Mouse (Mus musculus): ENCODE measurements at regions not wholly inside any gene's neighbourhood (a gene's known extent, or its start where the extent isn't known, plus 50 kb on each side); places are given as distances from the start of the nearest gene placed in this dataset.

DNA sequence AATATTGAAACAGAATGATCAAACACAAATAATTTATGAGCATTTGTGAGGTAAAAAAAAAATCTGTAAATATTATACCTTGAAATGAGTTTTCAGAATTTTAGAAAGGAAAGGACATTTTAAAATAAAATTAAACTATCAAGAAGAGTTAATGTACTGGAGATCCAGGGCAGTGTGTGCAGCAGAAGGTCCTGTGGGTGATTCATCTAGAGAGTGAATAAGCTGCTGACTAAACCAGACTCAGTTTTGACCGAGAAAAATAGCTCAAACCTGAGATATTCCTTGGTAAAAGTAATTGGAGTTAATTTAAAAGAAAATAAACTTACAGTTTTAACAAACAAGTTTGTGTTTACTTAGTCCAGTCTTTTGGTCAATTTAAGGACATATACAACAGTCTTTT lies 1118.6 kb upstream of the Celf2 start:
- DNase-seq (ENCODE audit: low read depth) = no peak

DNA sequence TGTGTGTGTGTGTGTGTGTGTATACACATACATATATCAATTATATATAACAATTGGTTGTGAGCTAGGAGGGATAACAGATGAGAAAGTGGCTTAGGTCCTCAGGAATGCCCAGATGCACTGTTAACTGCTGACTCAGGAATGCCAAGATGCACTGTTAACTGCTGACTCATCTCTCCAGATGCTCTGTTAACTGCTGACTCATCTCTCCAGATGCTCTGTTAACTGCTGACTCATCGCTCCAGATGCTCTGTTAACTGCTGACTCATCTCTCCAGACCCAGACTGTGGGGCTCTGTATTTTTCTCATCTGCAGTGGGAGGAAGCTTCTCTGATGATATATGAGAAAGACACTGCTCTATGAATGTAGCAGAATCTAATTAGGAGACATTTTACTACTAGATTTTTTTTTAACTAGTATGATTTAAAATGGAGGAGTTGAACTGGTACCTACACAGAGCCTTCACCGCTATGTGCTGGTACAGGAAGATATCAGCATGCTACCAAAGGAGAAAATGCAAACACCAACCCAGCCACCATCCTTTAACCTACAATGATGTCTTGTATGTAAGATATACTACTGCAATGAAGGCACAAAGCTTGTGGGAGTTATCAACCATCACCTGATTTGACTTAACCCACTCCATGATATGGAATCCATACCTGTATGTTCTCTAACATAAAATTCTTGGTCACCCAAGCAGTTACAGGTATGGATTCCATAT lies 1119.3 kb upstream of the Celf2 start:
- no peak for DNase-seq (ENCODE audit: low read depth)

- DNase-seq (ENCODE audit: low read depth) = no peak
Measured at GRCm38 (mm10) chr2:8638082-8638481, 1128.7 kb upstream of the Celf2 start.

DNA sequence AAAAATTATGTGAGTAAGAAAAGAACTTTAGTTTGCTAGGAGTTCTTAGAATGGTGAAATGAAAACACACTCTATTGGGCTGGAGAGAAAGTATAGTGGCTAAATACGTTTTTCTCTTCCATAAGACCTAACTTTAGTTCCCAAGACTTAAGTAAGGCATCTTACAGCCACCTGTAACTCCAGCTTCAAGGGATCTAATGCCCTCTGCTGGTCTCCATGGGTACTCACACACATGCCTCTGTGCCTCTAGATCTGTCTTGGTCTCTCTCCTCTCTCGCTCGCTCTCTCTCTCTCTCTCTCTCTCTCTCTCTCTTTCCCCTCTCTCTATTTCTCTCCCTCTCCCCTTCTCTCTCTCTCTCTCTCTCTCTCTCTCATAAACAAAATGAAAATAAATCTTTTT lies 1129.9 kb upstream of the Celf2 start:
- DNase-seq (ENCODE audit: low read depth) = no peak

DNA sequence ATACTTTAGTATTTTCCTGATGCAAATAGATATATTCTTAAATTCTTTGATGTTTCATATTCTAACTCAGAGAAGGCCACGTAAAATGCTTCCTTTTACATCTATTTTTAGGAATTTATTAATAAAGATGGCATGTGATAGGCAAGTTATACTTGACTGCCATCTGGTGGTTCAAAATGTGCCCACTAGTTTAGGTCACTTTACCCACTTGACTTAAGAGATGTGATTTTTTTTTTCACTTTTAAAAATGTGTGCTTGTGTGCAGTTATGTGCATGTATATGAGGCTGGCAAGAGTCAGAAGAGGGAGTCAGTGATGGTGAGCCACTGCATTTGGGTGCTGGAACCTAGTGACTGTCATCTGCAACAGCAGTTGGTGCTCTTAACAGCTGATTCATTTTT lies 1136.1 kb upstream of the Celf2 start:
- DNase-seq (ENCODE audit: low read depth) = peak; percentile 19

DNA sequence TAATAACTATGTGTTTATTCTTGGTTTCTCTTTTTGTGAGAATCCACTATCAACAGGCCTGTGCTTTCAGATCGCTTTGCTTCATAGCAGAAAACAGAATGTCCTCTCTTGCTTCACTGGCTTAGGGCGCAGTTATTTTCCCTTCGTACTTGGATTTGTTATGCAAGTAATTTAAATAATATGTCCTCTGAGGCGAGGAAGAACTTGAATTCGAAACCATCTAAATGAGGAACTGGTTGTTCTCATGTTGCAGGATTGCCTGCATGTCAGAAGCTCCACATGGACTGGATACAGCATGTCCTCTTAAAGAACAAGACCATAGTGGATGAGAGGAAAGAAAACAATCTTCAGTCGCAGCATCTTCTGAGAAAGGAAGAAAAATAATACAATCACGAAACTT lies 1151.2 kb upstream of the Celf2 start:
- DNase-seq (ENCODE audit: low read depth) = no peak

DNA sequence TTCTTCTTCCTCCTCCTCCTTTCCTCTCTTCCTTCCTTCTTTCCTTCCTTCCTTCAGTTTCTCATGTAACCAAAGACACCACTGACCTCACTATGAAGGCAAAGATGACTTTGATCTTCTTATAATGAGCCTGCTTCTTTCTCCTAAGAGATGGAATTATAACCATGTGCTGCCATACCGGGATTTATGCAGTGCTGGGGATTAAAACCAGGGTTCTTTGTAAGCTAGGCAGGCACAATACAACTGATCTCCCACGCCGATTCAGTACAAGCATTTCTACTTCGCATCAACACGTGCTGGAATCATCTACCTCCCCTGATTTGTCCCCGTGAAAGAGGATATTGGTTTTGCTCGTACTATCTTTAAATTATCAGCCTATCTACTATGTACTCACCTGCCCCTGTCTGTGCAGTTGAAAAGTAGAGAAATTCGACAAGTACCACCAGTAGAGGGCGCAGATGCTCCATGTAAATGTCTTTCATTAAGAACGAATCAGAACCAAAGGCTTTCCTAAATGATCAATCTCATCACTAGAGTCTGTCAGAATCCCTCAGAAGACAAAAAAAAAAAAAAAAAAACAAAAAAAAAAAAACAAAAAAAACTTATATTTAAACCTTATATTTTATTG lies 1164.5 kb upstream of the Celf2 start:
- peak; percentile 21 for DNase-seq (ENCODE audit: low read depth)

- no peak for DNase-seq (ENCODE audit: low read depth)
Measured at GRCm38 (mm10) chr2:8675537-8675936, 1166.2 kb upstream of the Celf2 start.

DNA sequence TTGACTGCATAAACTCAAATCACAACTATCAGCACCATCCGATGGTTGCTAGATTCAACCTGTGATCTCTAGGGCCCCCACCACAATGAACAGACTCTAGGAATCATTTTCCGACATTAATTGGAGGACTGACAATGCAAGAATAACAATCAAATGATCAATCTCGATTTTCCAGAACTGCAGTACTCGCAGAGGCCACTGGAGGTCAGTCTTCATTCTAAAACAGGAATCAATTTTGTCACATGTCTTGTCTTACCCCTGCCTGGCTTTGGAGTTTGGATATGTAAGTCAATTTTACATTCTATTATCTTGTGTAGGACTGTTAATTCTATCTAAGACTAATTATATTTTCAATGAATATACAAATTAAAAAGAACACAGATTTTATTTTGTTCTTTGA lies 1167.2 kb upstream of the Celf2 start:
- no peak for DNase-seq (ENCODE audit: low read depth)

DNA sequence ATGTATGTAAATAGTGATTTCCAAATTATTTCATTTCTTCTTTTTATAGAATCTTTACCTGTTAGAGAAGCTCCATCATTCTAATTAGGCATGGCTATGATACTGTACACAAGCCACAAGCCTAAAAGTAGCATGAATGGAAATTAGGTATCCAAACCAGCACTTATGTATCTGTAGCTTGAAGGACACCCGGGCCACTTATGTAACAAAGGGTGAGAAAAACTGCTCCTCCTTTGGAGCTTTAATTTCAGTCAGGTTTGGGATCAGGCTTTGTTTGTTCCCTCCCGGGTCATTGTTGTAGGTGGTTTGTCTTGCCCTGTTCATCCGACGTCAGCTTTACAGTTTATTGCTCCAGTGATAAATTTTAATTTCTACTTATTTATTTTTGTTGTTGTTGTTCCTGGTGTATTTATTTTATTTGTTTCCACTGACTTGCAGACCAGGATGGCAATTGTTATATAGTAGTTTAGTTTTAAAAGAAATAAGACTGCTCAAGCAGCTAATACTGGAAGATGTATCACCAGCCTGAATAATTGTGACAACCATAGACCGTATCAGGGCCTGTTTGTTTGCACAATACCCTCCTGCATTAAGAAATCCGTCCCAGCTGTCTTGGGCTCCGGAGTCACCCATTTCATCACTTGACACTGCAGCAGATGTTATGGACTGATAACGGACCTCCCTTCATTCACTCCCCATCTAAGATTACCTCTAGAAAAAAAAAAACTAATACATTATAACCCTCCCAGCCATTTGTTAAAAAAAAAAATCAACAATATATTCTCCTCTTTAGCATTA lies 1181.7 kb upstream of the Celf2 start:
- no peak for DNase-seq (ENCODE audit: low read depth)

DNA sequence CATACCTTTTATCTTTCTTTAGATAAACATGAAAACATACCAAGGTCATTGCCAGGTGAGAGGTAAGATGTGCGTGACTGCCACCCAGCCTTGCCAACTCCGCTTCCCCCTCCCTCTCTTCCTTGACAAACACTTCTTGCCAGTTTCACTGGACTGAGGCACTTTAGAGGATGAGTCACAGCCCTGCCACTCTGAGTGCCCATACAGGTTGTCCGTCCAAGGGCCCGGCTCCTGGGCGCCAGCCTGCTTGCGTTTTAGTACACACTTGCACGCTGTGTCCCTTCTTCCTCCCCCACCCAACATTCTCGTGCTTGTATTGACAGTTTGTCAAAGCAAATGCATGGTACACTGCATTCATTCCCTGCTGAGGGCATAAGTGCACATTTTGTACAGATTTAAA lies 1151.7 kb upstream of the 4930412O13Rik start:
- DNase-seq (ENCODE audit: low read depth) = no peak

- peak; percentile 3 for DNase-seq (ENCODE audit: low read depth)
Measured at GRCm38 (mm10) chr2:8754142-8754541, 1126.9 kb upstream of the 4930412O13Rik start.

DNA sequence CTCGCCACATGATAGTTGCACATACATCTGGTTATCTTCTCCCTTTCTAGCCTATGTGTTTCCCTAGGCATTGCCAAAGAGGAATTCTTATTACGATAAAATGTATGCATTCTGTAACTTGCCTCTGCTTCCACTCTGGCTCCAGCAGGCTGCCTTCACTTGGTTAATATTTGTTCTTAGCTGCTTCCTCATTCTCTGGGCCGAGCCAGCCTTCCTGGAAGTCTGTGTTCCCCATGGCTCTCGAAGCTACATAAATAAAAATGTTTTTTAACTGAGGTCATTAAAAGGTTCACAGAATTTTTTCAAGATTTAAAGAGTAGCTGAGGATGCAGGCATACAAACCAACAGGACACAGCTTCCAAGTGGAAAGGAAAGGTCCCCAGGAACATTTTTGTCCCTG lies 1124.5 kb upstream of the 4930412O13Rik start:
- DNase-seq (ENCODE audit: low read depth) = no peak

GRCm38 (mm10) chr2:8770636-8771035 lies 1110.4 kb upstream of the 4930412O13Rik start:
- no peak for DNase-seq (ENCODE audit: low read depth)

- no peak for DNase-seq (ENCODE audit: low read depth)
Measured at GRCm38 (mm10) chr2:8781152-8781935, 1099.7 kb upstream of the 4930412O13Rik start.

DNA sequence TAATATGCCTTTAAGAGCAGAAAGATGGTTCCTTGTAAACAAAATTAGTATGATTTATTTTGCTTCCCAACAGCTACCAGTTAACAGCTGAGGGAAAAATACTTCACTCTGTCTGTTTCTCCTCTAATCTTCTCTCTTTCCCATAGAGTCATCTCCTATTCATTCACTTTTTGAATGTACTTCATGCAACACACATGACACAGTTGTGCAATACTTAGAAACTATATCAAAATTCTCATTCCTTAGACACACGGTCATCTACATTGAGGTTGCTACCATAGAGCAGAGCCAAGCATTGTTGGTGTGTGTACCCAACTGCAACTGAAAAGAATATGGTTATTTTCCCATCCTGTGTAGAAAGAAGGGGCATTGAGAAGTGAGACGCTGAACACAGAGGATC lies 1098.8 kb upstream of the 4930412O13Rik start:
- no peak for DNase-seq (ENCODE audit: low read depth)

- no peak for DNase-seq (ENCODE audit: low read depth)
Measured at GRCm38 (mm10) chr2:8802061-8802460, 1079.0 kb upstream of the 4930412O13Rik start.

- no peak for DNase-seq (ENCODE audit: low read depth)
Measured at GRCm38 (mm10) chr2:8809609-8810008, 1071.4 kb upstream of the 4930412O13Rik start.

DNA sequence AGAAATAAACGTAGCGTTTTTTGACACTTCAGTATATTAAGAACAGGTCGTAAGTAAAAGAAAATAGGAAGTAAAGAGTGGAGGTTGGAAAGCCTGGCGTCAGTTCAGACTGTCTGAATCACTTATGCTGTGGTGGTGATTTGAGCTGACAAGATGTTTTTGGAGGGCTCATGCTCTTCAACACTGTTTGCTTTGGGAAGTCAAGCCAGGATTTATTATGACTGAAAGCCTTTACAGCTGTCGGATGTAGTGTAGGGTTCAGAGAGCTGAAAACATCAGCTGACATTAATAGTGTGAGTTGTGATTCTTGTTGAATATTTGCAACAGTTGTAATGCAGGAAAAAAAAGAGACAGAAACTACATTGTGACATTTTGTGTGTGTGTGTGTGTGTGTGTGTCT lies 1062.9 kb upstream of the 4930412O13Rik start:
- no peak for DNase-seq (ENCODE audit: low read depth)

DNA sequence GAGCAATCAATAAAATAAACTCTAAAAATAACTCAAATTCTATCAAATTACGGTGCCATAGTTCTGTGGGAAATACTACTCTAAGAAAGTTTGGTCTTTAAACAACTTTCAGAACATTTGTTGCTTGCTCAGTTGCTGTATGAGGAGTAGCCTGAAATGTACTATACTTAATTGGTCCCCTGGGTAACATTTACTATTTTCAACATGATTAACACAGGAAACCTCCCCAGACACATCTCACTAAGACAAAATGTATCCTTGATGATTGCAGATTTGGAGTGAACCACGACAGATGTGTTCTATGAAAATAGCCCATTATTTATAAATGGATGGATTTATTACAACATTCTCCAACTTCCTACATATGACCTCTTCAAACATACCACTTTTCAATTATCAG lies 1055.6 kb upstream of the 4930412O13Rik start:
- no peak for DNase-seq (ENCODE audit: low read depth)

All from fibroblast of lung, adult 2 months (primary cell).